Mouse (Mus musculus): ENCODE results near the gene Rhox3h.
"Not testable (repeated sequence)": the region's sequence is repeated elsewhere in the genome, so short reads cannot be mapped to it uniquely, and the experiment has no call there.

The Rhox3h gene

GRCm38 (mm10) chrX:37668664-37669063, at the start of gene Rhox3h:
Gene Rhox3h (minus strand): TSS chrX:37668764.
- not testable (repeated sequence) for DNase-seq (ENCODE audit: low read depth, low spot score)

- DNase-seq (ENCODE audit: low read depth, low spot score) = no peak
Observed at GRCm38 (mm10) chrX:37701821-37702387, 33.3 kb upstream of the Rhox3h start.

DNA sequence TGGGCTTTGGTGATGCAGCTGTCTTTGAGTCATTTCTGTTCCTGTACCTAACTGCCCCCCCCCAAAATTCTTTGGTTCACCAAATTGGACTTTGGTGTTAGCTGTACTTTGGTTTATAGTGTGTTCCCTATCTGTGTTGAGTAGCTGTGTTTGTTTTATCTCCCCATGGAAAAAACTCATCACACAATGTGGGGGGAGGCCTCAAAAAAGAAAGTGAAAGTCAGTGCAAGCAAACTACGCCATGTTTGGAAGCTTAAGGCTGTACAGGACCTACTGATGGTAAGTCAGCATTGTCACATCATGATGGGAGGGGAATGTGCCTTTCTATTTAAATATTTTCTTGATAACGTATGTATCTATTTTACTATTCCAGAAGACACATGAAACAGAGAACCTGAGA, 23.7 kb upstream of the Rhox3h start:
- no peak for DNase-seq (ENCODE audit: low read depth, low spot score)

GRCm38 (mm10) chrX:37683031-37683715, 14.6 kb upstream of the Rhox3h start:
- no peak for DNase-seq (ENCODE audit: low read depth, low spot score)

GRCm38 (mm10) chrX:37673177-37673576, 4.6 kb upstream of the Rhox3h start, which contains the start of gene Rhox2h:
Gene Rhox2h (minus strand): TSS chrX:37673277.
- not testable (repeated sequence) for DNase-seq (ENCODE audit: low read depth, low spot score)

GRCm38 (mm10) chrX:37651227-37651626, 17.3 kb downstream of the Rhox3h start, which contains the start of gene Rhox4g:
Gene Rhox4g (minus strand): TSS chrX:37651327.
- DNase-seq (ENCODE audit: low read depth, low spot score) = not testable (repeated sequence)

- not testable (repeated sequence) for DNase-seq (ENCODE audit: low read depth, low spot score)
Observed at GRCm38 (mm10) chrX:37643370-37643769, 25.2 kb downstream of the Rhox3h start, which contains the start of gene Rhox2g. Gene Rhox2g (minus strand): TSS chrX:37643470.

- not testable (repeated sequence) for DNase-seq (ENCODE audit: low read depth, low spot score)
Observed at GRCm38 (mm10) chrX:37628512-37628911, 40.1 kb downstream of the Rhox3h start, which contains the start of gene Rhox3g. Gene Rhox3g (minus strand): TSS chrX:37628612.
